Mouse (Mus musculus): ENCODE measurements around the gene Rgs16.
"Not testable (repeated sequence)": the region's sequence is repeated elsewhere in the genome, so short reads cannot be mapped to it uniquely, and the experiment has no call there.

Rgs16 gene

DNA sequence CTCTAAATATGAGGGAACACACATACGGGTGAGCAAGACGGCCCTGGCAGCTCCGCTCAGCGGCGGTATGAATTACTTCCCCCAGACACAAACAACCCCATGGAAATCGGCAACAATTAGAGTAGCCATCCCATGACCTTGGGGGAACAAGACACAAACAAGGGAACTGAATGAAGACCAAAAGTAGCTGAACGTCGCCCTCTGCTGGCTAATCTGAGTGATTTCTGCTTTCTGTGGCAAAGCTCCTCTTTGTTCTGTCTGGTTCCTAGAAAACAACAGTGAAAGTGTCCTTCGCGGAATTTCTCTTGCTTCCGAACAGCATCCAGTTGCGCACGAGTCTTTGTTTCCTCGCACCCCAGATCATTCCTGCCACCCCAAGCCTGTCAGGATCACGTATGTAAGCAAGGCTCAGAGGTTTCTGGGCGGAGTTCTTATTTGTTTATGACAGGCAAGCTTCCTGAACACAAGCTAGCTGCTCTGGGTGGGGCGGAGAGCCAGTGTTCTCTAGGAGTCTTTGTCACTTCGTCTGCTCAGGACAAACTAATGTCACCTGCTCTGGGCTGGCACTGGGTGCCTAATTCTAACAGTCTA is 9.2 kb downstream of the Rgs16 start, which contains the start of gene Rnasel:
Gene Rnasel, plus strand, starts transcription at position 216 of the 591 bp plus-strand sequence.
- in situ Hi-C loops (cut with MboI, MseI): loop anchor here (5.0 kb wide), 1 partner anchor 192 kb away; no protein-coding TSS in a partner anchor

- in situ Hi-C loops (cut with MboI, MseI): loop anchor here (5.0 kb wide), 1 partner anchor 57 kb away; no protein-coding TSS in a partner anchor
These were observed 9.9 kb downstream of the Rgs16 start for GRCm38 (mm10) chr1:153750054-153750453.

GRCm38 (mm10) chr1:153751763-153752301 is 11.7 kb downstream of the Rgs16 start:
- in situ Hi-C loops (cut with MboI, MseI): loop anchor here (5.0 kb wide), 1 partner anchor 55 kb away; no protein-coding TSS in a partner anchor

DNA sequence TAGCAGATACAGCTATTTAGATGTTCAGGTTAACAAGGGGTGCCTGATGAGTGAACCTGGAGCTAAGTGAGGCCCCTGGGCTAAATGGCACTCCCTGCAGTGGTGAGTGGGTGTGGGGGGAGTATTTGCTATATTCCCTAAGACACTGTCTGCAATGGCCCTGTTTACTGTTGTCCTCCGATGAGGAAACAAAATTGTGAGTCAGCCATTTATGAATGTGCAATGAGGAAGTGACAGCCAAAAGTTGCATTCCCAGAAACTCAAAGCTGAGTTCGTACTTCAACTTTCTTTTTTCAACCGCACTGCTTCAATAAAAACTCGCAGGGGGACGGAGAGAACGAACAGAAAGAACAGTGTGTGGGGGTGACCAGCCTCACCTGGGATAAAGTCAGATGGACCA is 12.4 kb downstream of the Rgs16 start:
- in situ Hi-C loops (cut with MboI, MseI): loop anchor here (5.0 kb wide), 1 partner anchor 55 kb away; no protein-coding TSS in a partner anchor

GRCm38 (mm10) chr1:153753725-153754464 is 13.7 kb downstream of the Rgs16 start:
- in situ Hi-C loops (cut with MboI, MseI): loop anchor here (5.0 kb wide), 1 partner anchor 53 kb away; no protein-coding TSS in a partner anchor

- in situ Hi-C loops (cut with MboI, MseI): no loop called here
These were observed 24.0 kb downstream of the Rgs16 start for GRCm38 (mm10) chr1:153764136-153764535.

DNA sequence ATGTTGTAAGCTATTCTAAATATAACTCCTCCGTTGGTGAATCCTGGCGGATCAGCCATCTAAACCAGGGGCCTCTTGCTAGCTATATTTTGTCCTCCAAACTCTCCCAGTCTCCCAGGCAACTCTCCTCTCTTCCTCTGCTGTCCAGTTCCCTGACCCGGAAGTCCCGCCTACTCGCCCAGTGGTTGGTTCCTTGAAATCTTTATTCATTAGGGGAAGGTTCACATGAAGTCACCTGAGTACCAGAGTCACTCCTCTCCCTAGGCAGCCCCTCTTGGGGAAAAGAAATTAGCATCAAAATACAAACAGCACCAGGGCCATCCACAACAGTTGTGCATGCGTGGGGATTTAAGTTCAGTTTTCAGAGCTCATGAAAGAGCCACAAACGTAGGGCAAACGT is 26.1 kb downstream of the Rgs16 start:
- in situ Hi-C loops (cut with MboI, MseI): no loop called here

DNA sequence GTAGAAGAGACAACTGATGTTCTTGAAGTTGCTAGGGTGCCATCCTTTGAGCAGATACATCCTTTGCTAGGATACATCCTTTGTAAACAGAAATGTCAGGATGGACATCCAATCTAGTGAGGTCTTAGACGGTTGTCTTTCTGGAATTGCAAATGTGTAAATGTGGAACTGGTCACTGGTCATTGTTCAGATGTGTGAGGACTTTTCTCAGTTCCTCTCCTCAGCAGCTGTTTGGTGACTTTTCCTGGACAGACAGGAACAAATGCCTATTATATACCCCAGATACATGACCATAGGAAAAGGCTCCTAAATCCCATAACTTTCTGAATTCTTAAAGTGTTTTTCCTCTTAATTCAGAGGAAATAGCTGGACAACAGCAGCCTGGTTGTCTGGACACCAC is 27.1 kb downstream of the Rgs16 start:
- in situ Hi-C loops (cut with MboI, MseI): no loop called here

GRCm38 (mm10) chr1:153768465-153768864 is 28.3 kb downstream of the Rgs16 start:
- in situ Hi-C loops (cut with MboI, MseI): no loop called here

- in situ Hi-C loops (cut with MboI, MseI): not testable (repeated sequence)
These were observed 29.4 kb downstream of the Rgs16 start for GRCm38 (mm10) chr1:153769571-153769970.

DNA sequence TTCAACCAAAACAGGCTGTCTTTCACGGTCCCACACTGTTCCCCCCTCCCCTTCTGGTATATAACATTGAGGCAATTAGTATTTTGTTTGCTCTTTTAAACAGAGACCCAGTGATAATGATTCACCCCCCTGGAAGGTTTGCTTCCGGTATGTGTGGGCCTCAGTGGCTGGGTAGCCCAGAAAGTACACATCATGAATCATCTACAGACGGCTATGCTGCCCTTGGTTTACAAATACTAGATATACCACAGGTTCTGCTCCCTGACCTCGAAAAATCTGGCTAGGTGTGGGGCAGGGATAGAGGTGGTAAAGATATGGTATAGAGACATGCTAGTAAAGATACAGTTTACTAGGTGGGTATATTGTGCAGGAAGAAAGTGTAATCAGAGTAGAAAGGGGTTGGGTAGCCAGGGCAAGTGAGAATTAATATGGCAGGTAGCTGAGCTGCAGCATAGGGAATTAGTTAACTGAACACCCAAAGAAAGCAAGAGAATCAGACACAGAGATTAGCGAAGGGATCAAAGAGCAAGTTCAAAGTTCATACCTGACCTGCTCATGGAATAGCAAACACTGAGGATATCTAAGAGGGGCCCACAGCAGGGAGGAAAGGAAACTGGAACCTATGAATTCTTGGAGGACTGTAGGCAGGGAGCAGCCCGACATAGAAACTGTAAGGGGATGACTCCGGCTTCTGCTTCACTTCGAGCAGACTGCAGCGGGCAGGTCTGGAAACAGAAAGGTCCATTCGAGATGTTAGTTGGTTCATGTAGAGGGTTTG is 30.0 kb downstream of the Rgs16 start:
- in situ Hi-C loops (cut with MboI, MseI): no loop called here

DNA sequence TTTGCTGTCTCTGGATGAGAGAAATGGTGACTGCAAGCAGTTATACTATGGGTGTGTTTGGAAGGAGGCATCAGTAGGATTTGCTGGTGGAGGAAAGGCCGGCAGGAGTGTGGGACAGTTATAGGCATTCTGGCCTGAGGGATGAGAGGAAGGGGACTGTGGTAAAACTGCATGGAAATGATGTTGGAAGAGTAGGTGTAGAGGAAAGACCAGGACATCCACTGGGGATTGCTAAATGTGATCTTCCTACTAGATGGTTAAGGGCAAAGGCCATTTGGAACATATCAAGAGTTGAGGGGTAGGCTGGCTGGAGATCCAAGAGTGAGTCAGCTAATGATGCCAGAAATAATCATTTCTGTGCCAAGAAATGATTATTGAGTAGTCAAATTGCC is 30.6 kb downstream of the Rgs16 start:
- in situ Hi-C loops (cut with MboI, MseI): no loop called here

GRCm38 (mm10) chr1:153775174-153775573 is 35.0 kb downstream of the Rgs16 start:
- in situ Hi-C loops (cut with MboI, MseI): no loop called here

DNA sequence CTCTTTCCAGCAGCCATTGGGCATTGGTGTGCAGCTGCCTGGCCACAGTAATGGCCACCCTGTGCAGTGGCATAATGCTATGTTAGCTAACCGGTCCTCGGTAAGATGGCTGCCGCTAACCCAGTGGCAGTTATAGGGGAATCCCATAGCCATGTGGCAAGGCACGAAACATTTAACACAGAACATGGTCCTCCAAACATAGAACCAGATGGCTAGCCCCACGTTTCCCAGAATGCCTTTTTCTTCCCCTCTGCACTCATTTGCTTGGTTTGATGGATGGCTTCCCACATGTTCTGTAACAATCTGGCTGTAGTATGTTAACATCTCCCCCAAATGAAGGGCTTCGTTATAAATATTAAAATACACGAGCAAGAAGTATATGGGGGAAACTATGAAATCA is 36.1 kb downstream of the Rgs16 start:
- in situ Hi-C loops (cut with MboI, MseI): no loop called here

GRCm38 (mm10) chr1:153778205-153778604 is 38.1 kb downstream of the Rgs16 start:
- in situ Hi-C loops (cut with MboI, MseI): no loop called here

DNA sequence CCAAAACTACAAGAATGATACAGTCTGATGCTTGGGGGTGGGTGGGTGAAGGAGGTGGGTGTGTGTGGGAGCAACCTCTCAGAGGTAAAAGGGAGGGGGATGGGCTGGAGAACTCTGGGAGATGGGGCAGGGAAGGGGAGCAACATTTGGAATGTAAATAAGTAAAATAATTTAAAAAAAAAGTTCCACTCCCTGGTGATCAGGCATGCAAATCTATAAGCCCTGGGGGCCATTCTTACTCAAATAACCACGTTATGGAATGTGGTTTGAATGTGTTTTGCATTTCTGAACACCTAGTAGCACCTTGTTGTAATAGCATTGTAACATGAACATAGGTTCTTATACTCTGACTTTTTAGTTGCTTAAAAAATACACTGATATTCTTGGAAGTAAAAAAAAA is 43.2 kb downstream of the Rgs16 start:
- in situ Hi-C loops (cut with MboI, MseI): no loop called here

- in situ Hi-C loops (cut with MboI, MseI): no loop called here
These were observed 45.5 kb downstream of the Rgs16 start for GRCm38 (mm10) chr1:153785608-153786007.

- in situ Hi-C loops (cut with MboI, MseI): no loop called here
These were observed 50.6 kb downstream of the Rgs16 start for GRCm38 (mm10) chr1:153790708-153791107.

DNA sequence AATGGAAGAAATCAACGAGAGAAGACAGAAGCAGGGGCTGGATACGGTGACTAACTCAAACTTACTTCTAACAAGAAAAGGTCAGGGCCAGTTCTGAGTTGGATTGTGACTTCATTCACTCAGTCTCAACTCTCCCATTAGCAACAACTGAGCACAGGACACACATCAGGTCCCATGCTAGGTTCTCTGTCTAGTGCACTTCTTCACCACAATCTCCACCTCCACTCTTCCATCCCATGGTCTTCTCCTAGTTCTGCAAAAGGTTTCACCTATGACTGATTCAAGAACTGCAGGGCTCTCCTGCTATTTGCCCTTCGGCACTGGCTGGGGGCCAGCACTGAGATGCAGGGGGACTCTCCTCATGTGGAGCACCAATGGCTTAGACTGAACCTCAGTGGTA is 54.1 kb downstream of the Rgs16 start:
- in situ Hi-C loops (cut with MboI, MseI): no loop called here
